Mouse (Mus musculus) cortical plate, adult 2 months (tissue): ENCODE measurements around the gene 4921511C20Rik. TPM values are rescaled to one million over a fixed set of nuclear protein-coding genes. Genes with fewer than 3 reads are reported as not detected.

Source experiments
- H3K27ac ChIP-seq: fragments of 200-500 bp; 2 replicates; pipeline ENCODE4 v1.5.1; 2012; ENCODE audit warnings: low read length, control low read depth, inconsistent platforms; ENCODE audit not compliant: insufficient read depth
- H3K4me1 ChIP-seq: fragments of 200-500 bp; 2 replicates; pipeline ENCODE4 v1.6.1; 2011; ENCODE audit warnings: low read length; ENCODE audit not compliant: control insufficient read depth, insufficient read depth
- H3K4me3 ChIP-seq: fragments of 200-500 bp; 2 replicates; pipeline ENCODE4 v1.5.1; 2011; ENCODE audit warnings: mild to moderate bottlenecking, low read length, control low read depth; ENCODE audit not compliant: insufficient read depth
- CTCF ChIP-seq: fragments of 200-500 bp; IDR thresholded peaks from 2 replicates; pipeline ENCODE4 v1.5.1; 2011; ENCODE audit warnings: mild to moderate bottlenecking, control low read depth, low read length; ENCODE audit not compliant: insufficient read depth; ENCODE audit errors: extremely low read depth
- POLR2A ChIP-seq: fragments of 200-500 bp; IDR thresholded peaks from 2 replicates; pipeline ENCODE4 v1.6.1; 2011; ENCODE audit warnings: mild to moderate bottlenecking, low read length, control low read depth; ENCODE audit not compliant: insufficient read depth; ENCODE audit errors: extremely low read depth
- polyA plus RNA-seq: library from polyadenylated mRNA; depleted of rRNA; stranded (reverse); fragments of >200 nt; gene quantifications from 2 replicates; pipeline ENCODE4 v1.2.3, GENCODE M21; 2012; rRNA removed

Gene 4921511C20Rik
- polyA plus RNA-seq, result not detected in 2 replicates

DNA sequence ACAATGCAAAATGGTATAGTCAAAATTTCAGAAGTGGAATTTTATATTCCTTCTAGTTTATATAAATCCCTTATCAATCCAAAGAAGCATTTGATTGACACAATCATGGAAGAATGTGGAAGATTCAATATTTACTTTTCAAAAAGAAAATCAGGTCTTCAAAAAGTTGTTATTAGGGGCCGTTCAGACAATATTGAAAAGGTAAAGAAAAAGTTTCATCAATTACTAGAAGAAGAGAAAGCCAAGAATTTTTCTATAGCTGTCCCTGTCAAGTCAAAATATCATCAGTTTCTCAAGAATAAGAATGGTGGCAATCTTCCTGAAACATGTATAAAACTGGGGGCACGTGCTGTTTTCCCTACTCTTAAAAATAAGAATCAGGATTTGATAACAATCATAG, at the start of gene 4921511C20Rik:
4921511C20Rik (plus strand) TSS at position 301 of the 400 bp plus-strand sequence.
- no peaks in the 10 kb centered on the region for H3K4me1 ChIP-seq
- TF ChIP-seq POLR2A, result no peak
- TF ChIP-seq CTCF, result no peak
- no peak within 1 kb of the TSS for H3K4me3 ChIP-seq
- no peak within 1 kb of the TSS for H3K27ac ChIP-seq
